Mouse (Mus musculus) G1E (cell line): ENCODE results near the gene Plxna1.

Experiments
- CTCF ChIP-seq: IDR thresholded peaks from 2 replicates; pipeline ENCODE4 v1.5.1; 2012; ENCODE audit warnings: low read depth, low read length, inconsistent platforms, mixed read lengths
- GATA1 ChIP-seq: IDR thresholded peaks from 2 replicates; pipeline ENCODE4 v1.6.1; 2012; ENCODE audit warnings: borderline replicate concordance, low read length, inconsistent platforms, mixed read lengths
- GATA2 ChIP-seq: IDR thresholded peaks from 2 replicates; pipeline ENCODE4 v1.6.1; 2012; ENCODE audit warnings: low read depth, low read length, inconsistent platforms, borderline replicate concordance
- TAL1 ChIP-seq: conservative IDR thresholded peaks from 2 replicates; pipeline ENCODE4 v1.6.1; 2012; ENCODE audit warnings: low read depth, low read length, inconsistent platforms, mixed read lengths

- TF ChIP-seq CTCF (no peak), GATA2 (no peak), TAL1 (no peak), GATA1 (no peak)
Measured at GRCm38 (mm10) chr6:89345855-89346254, 16.6 kb downstream of the Plxna1 start.
